Mouse (Mus musculus) embryonic facial prominence, embryonic 10.5 days (tissue): ENCODE results near the gene Sectm1b. TPM values are rescaled to one million over a fixed set of nuclear protein-coding genes. Genes with fewer than 3 reads are reported as not detected.
A peak's percentile ranks its signal among the peaks of the same experiment; 100 is the strongest.

Source experiments
- DNase-seq: peaks from one replicate; pipeline ENCODE4 v3.0.0-alpha.2; 2017; ENCODE audit warnings: low spot score
- H3K27ac ChIP-seq: fragments of 300-500 bp; sonication (generic); replicated peaks from 2 replicates; pipeline ENCODE4 v1.5.1; 2016; ENCODE audit warnings: mild to moderate bottlenecking
- H3K27me3 ChIP-seq: fragments of 300-500 bp; sonication (generic); replicated peaks from 2 replicates; pipeline ENCODE4 v1.6.1; 2016; ENCODE audit warnings: low read depth, mild to moderate bottlenecking; ENCODE audit not compliant: poor library complexity, severe bottlenecking
- H3K36me3 ChIP-seq: fragments of 300-500 bp; sonication (generic); replicated peaks from 2 replicates; pipeline ENCODE4 v1.6.1; 2016; ENCODE audit warnings: mild to moderate bottlenecking, moderate library complexity
- H3K4me1 ChIP-seq: fragments of 300-500 bp; sonication (generic); 2 replicates; pipeline ENCODE4 v1.6.1; 2016
- H3K4me3 ChIP-seq: fragments of 300-500 bp; sonication (generic); 2 replicates; pipeline ENCODE4 v1.5.1; 2016; ENCODE audit warnings: mild to moderate bottlenecking, moderate library complexity
- H3K9me3 ChIP-seq: fragments of 300-500 bp; sonication (generic); 2 replicates; pipeline ENCODE4 v1.6.1; 2016; ENCODE audit warnings: mild to moderate bottlenecking
- WGBS: fragments of 180-500 bp; shearing (Covaris S2); methylation state at CpG from one replicate; pipeline ENCODE4 v1.1.7; 2016; 5-methylcytosine and 5-hydroxymethylcytosine counted together
- polyA plus RNA-seq: library from polyadenylated mRNA; unstranded; fragments of >200 nt; fragmentation: Nextera tagmentation; extraction: Ambion mirVana; gene quantifications from 2 replicates; pipeline ENCODE4 v1.2.1, GENCODE M21; 2016

Sectm1b gene
- polyA plus RNA-seq, 1 experiment from 2014 or later: not detected

DNA sequence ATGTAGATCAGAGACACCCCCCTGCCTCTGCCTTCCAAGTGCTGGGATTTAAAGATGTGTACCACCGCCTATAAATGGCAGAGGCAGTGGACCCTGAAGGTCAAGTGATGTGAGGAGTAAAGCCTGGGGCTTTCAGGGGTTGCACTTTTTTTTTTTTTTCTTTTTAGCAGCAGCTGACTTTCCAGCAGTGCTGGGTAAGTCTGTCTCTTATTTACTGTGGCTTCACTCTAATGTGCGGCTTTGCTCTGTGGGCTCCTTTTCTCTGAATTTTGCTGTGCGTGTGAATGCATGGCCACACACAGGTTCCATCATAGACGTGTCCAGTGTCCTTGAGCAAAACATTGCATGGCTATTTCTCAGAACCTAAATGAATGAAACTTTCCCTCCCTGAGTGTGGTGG is 21.7 kb downstream of the Sectm1b start:
- 74% methylated on average over 4 of the region's 4 CpGs for WGBS
- Histone ChIP-seq H3K9me3 (no peaks in the 10 kb centered on the region), H3K27ac (no peak overlapping the region), H3K36me3 (no peaks in the 10 kb centered on the region), H3K4me1 (peaks cover 20% of the 10 kb centered on the region), H3K27me3 (peaks cover 36% of the 10 kb centered on the region), H3K4me3 (no peak overlapping the region)
- DNase-seq: no peak

GRCm38 (mm10) chr11:121041212-121041611 is 22.2 kb downstream of the Sectm1b start:
- Histone ChIP-seq H3K4me3 (no peak overlapping the region), H3K9me3 (no peaks in the 10 kb centered on the region), H3K4me1 (peaks cover 24% of the 10 kb centered on the region), H3K36me3 (no peaks in the 10 kb centered on the region), H3K27me3 (peaks cover 36% of the 10 kb centered on the region), H3K27ac (no peak overlapping the region)
- 8% methylated on average over 4 of the region's 4 CpGs for WGBS
- peak; percentile 80 for DNase-seq

DNA sequence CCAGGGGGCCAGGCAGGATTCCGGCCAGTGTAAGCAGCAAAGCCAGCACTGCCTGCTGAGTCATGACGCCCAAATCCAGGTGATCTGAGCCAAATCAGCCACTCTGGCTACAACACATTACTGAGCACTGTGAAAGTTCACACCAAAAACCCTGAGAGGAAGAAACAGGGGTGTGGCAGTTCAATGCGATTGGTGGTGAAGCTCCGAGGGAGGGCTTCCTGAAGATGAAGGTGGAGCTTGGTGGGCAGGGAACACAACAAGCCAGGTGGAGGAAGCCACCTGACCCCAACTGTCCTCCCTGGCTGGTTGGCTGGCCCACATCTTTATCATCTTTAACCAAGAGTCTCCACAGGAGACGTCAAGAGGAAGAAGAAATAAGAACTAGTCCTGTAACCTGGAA is 24.1 kb downstream of the Sectm1b start, which contains the start of gene Cd7:
Cd7 (minus strand) TSS at position 117 of the 400 bp plus-strand sequence.
- H3K4me3 ChIP-seq: no peak within 1 kb of the TSS
- no peaks in the 10 kb centered on the region for H3K9me3 ChIP-seq
- peaks cover 15% of the 10 kb centered on the region for H3K4me1 ChIP-seq
- 79% methylated on average over 5 of the region's 5 CpGs for WGBS
- no peak for DNase-seq
- H3K27me3 ChIP-seq: peaks cover 27% of the 10 kb centered on the region
- H3K36me3 ChIP-seq: no peaks in the 10 kb centered on the region
- H3K27ac ChIP-seq: no peak within 1 kb of the TSS

- Histone ChIP-seq H3K9me3 (no peaks in the 10 kb centered on the region), H3K4me3 (no peak overlapping the region), H3K27ac (no peak overlapping the region), H3K36me3 (no peaks in the 10 kb centered on the region), H3K27me3 (peaks cover 20% of the 10 kb centered on the region; the same call in 1 of the 2 replicates), H3K4me1 (peaks cover 10% of the 10 kb centered on the region)
- whole genome bisulfite sequencing: 87% methylated on average over 11 of the region's 11 CpGs
- DNase-seq: no peak
Observed at GRCm38 (mm10) chr11:121038366-121039240, 24.8 kb downstream of the Sectm1b start.

DNA sequence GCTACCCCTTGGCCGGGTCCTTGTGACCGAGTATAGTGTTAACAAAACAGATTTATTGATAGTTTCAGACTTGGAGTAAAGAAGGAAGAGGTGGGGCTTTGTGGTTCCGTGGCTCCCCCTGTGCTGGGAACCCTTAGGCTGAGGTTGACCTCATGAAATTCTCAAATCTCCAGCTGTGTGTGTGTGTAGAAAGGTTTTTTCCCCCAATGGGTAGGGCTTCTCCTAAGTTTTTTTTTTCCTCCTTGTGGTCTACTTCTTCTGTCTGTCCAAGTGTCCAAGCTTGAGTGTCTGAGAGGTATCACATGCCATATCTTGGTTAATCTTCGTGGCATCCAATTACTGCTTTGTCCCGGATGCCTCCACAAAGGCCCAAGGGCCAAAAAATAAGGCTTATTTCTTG is 30.3 kb downstream of the Sectm1b start:
- no peak for DNase-seq
- Histone ChIP-seq H3K36me3 (no peaks in the 10 kb centered on the region), H3K27me3 (peaks cover 12% of the 10 kb centered on the region; the same call in 1 of the 2 replicates), H3K9me3 (no peaks in the 10 kb centered on the region), H3K4me3 (no peak overlapping the region), H3K4me1 (peaks cover 10% of the 10 kb centered on the region), H3K27ac (no peak overlapping the region)
- 84% methylated on average over 5 of the region's 5 CpGs for WGBS

DNA sequence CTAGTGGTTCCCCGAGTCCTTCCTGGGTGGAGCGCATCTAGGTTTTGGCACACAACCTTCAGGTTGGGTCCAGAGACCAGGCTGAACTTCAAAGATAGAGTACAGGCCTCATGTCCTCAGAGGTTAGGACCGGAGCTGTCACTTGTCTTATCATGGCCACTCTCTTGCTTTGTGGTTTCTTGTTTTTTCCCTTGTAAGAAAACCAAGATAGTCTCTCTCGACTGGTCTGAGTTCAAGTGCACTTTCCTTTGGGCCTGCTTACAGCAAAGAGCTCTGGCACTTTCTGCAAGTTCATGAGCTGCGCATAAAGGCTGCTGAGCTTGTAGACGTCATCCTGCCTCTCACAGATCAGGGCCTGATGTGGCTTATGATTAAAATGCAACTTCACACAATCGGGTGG is 36.1 kb downstream of the Sectm1b start:
- 87% methylated on average over 7 of the region's 7 CpGs for WGBS
- Histone ChIP-seq H3K36me3 (no peaks in the 10 kb centered on the region), H3K9me3 (no peaks in the 10 kb centered on the region), H3K4me1 (no peaks in the 10 kb centered on the region), H3K27me3 (0 out of 2 replicates have a peak, but pooled peaks cover 4% of the 10 kb centered on the region), H3K4me3 (no peak overlapping the region), H3K27ac (no peak overlapping the region)
- DNase-seq: no peak

DNA sequence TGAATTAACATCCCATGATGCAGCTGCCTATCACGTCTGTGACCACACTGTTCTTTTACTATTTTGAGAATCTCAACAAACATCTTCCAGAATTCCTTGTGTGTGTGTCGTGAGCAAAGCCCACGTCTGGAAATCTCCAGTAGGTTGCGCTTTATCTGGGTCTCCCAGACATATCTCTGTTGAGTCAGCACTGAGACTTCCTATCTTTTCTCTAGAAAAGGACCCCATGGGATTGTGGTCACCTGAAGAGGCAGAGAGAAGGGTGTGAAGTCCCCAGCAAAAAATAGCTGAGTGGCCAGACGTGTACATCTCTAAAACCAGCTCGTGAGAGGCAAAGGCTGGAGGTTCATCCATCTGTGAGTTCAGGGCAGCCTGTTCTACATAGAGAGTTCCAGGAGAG is 39.2 kb downstream of the Sectm1b start:
- Histone ChIP-seq H3K4me1 (no peaks in the 10 kb centered on the region), H3K27ac (no peak overlapping the region), H3K4me3 (no peak overlapping the region), H3K9me3 (no peaks in the 10 kb centered on the region), H3K36me3 (no peaks in the 10 kb centered on the region), H3K27me3 (0 out of 2 replicates have a peak, but pooled peaks cover 4% of the 10 kb centered on the region)
- no peak for DNase-seq
- WGBS: 76% methylated on average over 6 of the region's 6 CpGs

GRCm38 (mm10) chr11:121019501-121019900 is 43.9 kb downstream of the Sectm1b start:
- Histone ChIP-seq H3K27me3 (peaks cover 12% of the 10 kb centered on the region; the same call in 1 of the 2 replicates), H3K36me3 (no peaks in the 10 kb centered on the region), H3K4me3 (no peak overlapping the region), H3K4me1 (0 out of 2 replicates have a peak, but pooled peaks cover 3% of the 10 kb centered on the region), H3K9me3 (no peaks in the 10 kb centered on the region), H3K27ac (no peak overlapping the region)
- no peak for DNase-seq
- WGBS: 83% methylated on average over 5 of the region's 5 CpGs

- H3K4me3 ChIP-seq: no peak overlapping the region
- H3K36me3 ChIP-seq: no peaks in the 10 kb centered on the region
- H3K9me3 ChIP-seq: no peaks in the 10 kb centered on the region
- 37% methylated on average over 3 of the region's 3 CpGs for WGBS
- H3K4me1 ChIP-seq: 0 out of 2 replicates have a peak, but pooled peaks cover 3% of the 10 kb centered on the region
- H3K27me3 ChIP-seq: peaks cover 12% of the 10 kb centered on the region; the same call in 1 of the 2 replicates
- peak; percentile 72 for DNase-seq
- H3K27ac ChIP-seq: no peak overlapping the region
Observed at GRCm38 (mm10) chr11:121017703-121018102, 45.7 kb downstream of the Sectm1b start.

- 0 out of 2 replicates have a peak, but pooled peaks cover 3% of the 10 kb centered on the region for H3K4me1 ChIP-seq
- no peak overlapping the region for H3K4me3 ChIP-seq
- DNase-seq: no peak
- no peaks in the 10 kb centered on the region for H3K36me3 ChIP-seq
- H3K27me3 ChIP-seq: peaks cover 12% of the 10 kb centered on the region; the same call in 1 of the 2 replicates
- no peak overlapping the region for H3K27ac ChIP-seq
- H3K9me3 ChIP-seq: no peaks in the 10 kb centered on the region
- WGBS: 62% methylated on average over 6 of the region's 6 CpGs
Observed at GRCm38 (mm10) chr11:121015472-121015871, 47.9 kb downstream of the Sectm1b start.

- Histone ChIP-seq H3K36me3 (no peaks in the 10 kb centered on the region), H3K27me3 (peaks cover 12% of the 10 kb centered on the region; the same call in 1 of the 2 replicates), H3K4me3 (no peak overlapping the region; the same call in 1 of the 2 replicates), H3K4me1 (0 out of 2 replicates have a peak, but pooled peaks cover 3% of the 10 kb centered on the region), H3K9me3 (no peaks in the 10 kb centered on the region), H3K27ac (no peak overlapping the region)
- 69% methylated on average over 19 of the region's 19 CpGs for WGBS
- DNase-seq: no peak
Observed at GRCm38 (mm10) chr11:121014896-121015300, 48.5 kb downstream of the Sectm1b start.

DNA sequence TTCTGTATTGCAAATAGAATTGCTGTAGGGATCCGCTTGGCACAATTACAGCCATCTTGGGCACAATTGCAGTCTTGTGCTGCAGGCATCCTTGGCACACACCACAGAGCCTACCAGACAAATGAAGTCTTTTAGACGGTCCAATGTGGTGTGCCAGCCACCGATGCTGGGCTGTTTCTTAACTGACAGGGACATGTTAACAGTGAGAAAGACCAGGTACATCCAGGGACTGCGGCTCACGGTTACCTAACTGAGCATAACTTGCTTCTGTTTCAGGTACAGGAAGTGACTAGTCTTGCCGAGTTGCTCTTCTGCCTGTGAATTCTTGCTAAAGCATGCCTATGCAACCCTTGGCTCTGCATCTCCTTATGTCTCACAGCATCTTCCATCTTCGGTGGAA is 49.7 kb downstream of the Sectm1b start:
- no peaks in the 10 kb centered on the region for H3K9me3 ChIP-seq

More for the DNA sequence above, 49.7 kb downstream of the Sectm1b start:
- no peak for DNase-seq
- 84% methylated on average over 7 of the region's 7 CpGs for WGBS
- Histone ChIP-seq H3K4me1 (0 out of 2 replicates have a peak, but pooled peaks cover 3% of the 10 kb centered on the region), H3K4me3 (no peak overlapping the region), H3K36me3 (no peaks in the 10 kb centered on the region), H3K27me3 (peaks cover 9% of the 10 kb centered on the region; the same call in 1 of the 2 replicates), H3K27ac (no peak overlapping the region)
